Mouse (Mus musculus): Measurements from ENCODE around the gene Dstn.
A peak's percentile ranks its signal among the peaks of the same experiment; 100 is the strongest.

The Dstn gene

GRCm38 (mm10) chr2:143914760-143915599 lies at the start of gene Dstn:
Gene Dstn, plus strand, starts transcription at chr2:143915320.
- peak; percentile 100 for DNase-seq

DNA sequence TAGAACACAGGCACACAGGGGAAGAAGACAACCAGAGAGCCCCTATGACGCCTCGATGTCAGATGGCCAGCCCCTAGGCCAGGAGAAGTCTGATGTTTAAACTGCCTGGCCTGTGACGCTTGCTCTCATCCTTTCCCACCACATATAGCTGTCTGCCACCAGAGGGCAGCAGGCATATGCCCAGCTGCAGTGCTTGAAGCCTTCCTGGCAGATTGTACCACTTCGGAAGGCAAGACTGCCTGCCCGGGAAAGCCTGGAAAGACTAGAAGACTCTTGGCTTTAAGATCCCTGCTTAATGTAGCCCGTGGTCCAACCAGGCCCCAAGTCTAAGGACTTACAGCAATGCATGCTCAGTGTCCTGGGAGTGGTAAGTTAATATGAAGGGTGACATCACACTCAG lies 47.8 kb upstream of the Dstn start:
- DNase-seq, result peak; percentile 97

- peak; percentile 97 for DNase-seq
Observed at GRCm38 (mm10) chr2:143870936-143871688, 44.0 kb upstream of the Dstn start.

DNA sequence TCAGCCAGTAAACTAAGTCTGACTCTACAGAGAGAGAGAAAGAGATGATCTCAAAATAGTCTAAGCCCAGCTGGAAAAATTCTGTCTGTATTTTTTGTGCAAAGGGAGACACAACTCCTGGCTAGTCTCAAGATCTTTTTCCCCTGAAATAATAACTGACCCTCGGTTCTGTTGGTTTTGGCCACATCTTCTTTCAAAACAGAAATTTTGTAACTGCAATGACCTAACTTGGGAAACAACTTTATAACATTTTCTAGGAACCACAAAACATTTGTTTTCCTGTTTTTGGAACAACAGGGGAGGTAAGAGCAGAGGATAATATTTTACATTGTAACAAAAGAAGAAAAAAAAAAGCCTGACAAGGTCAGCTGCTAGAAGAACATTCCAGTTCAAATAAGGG lies 39.1 kb upstream of the Dstn start:
- DNase-seq, result peak; percentile 13

DNA sequence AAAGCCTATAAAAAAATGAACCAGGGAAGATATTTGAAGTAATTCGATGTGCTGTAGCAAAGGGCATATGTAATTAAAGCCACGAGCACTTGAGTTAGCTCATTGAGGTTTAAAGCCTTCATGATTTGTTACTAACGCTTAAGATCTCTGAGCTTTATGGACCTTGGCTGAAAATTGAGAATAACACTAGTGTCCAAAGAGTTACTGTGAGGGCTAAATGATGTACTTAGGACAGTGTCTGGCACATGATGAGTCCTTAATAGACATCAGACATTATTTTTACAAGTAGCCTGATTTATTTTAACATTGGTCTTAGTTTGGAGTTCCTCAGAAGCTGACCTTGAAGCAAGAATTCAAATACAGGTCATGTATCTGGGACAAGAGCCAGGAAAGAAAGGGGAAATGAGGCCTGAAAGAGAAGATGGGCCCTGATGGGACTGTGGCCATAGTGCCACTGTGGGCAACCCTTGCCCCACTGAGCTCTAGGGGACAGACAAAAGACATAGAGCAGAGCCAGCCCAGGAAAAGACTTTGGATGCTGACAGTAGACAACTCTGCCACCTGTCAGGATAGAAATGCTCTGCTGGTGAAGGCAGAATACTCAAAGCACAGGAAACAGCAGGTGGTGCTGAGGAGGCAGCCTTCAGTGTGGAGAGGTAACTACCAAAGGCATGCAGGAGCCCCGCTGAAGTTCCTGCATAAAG lies 38.0 kb upstream of the Dstn start:
- peak; percentile 81 for DNase-seq

GRCm38 (mm10) chr2:143879311-143879710 lies 35.8 kb upstream of the Dstn start:
- DNase-seq, result peak; percentile 71

GRCm38 (mm10) chr2:143882002-143882401 lies 33.1 kb upstream of the Dstn start:
- peak; percentile 60 for DNase-seq

- DNase-seq, result peak; percentile 83
Observed at GRCm38 (mm10) chr2:143882606-143883288, 32.4 kb upstream of the Dstn start.

DNA sequence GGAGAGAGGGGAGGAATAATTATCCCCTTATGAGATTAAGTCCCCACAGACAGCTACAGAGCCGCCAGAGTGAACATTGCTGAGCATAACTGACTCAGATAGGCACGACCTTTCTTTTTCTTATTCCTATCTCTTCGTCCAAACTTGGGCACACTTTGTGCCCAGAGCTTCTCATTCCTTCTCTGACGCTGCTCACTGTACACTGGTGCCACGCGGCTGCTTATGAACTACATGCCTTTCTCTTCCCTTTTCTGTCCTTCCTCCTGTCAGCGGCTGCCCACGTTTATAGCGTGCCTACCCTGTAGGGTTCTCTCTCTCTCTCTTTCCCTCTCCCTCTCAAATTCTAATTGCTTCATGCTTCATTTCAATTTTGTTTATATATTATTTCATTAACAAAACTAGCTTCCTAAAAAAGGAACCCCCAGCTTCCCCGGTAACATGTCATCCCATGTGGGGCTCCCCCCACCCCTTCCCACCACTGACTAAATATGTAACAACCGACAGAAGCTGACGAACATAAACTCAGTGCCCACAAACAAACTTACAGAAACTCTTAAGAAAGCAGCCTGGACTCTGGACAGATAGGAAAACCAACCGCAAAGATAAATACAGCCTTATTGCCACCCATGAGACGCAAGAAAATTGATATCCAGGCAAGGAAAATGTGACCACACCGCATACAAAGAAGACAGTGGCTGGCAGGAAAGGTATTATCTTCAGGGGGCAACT lies 25.8 kb upstream of the Dstn start:
- peak; percentile 55 for DNase-seq

DNA sequence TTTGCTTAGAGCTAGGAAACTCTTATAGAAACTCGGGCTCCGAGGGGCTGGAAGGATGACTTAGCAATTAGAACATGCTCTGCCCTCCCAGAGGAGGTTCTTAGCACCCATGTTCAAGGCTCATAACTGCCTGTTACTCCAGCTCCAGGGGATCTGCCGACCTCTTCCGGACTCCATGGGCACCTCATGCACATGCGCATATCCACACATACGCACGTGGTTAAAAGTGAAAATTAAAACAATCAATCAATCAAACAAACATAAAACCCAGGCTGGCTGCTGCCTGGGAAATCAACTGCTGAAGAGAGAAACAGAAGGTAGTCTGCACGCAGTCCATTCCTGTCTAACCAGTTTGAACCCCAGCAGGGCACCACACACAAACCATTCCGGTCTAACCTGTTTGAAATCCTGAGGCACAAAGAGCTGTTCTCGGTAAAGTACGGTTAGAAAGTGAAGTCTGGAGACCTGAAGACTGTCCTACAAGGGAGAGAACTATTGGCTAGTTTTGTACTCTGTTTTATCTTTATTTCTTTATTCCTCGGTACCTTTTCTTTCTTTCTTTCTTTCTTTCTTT lies 25.2 kb upstream of the Dstn start:
- peak; percentile 44 for DNase-seq

DNA sequence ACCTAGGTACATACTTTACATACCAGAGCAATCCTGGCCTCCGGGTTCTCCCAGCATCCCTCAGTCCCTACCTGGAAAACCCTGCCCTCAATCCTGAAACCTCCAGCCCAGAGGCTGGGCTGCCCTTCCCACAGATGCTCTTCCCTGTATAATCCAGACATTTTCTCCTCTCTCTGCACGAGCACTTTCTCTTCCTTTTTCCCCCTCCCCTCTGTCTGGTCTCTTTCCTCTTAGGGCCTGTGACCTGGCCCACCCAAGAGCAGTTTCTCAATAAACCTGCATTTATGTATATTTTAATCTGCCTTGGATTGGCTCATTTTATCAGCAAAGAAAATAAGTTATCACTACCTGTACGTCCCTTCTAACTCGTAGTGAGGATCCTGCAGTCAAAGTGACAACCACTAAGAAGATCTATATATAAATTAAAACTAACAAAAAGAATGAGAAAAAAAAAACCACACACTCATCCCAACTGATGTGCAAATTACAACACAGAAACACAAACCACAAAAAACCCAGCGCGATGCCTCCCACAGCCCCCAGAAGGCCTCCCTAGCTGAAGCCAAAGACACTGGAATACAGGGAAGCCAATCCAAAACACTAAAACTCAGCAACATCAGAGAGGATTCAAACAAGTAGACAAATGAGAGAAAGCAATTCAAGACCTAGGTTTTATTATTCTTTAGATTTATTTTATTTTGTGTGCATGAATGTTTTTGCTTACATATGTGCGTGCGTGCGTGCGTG lies 23.6 kb upstream of the Dstn start:
- peak; percentile 52 for DNase-seq

DNA sequence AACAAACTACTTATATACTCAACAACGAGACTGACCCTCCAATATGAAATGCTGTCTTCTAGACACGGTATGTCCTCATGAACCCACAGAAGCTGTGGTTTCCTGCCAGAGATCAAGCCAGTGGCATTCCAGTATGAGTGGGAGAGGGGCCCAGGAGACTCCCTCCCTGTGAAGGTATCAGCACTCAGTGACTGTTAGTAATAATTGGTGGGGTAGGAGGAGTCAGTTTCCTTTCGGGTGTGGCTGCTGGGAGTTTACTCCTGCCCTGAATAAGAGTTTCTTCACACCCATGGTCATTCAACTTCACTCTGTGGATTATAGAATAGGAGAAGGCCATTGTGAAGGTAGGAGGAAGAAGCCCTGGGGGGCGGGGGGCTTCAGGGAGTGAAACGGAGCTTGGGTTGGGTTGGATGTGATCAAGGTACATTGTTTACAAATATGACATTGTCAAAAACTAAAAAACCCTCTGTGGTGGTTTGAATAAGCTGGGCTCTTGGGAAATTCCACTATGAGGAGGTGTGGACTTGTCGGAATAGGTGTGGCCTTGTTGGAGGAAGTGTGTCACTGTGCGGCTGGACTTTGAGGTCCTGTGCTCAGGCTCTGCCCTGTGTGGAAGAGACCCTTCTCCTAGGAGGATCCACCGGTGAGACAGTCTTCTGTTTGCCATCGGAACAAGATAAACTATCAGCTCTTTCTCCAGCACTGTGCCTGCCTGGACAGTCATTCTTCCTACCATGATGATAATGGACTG lies 15.5 kb upstream of the Dstn start:
- peak; percentile 72 for DNase-seq

- peak; percentile 92 for DNase-seq
Observed at GRCm38 (mm10) chr2:143900821-143901351, 14.2 kb upstream of the Dstn start.

GRCm38 (mm10) chr2:143903376-143904045 lies 11.6 kb upstream of the Dstn start:
- DNase-seq, result peak; percentile 92

- peak; percentile 84 for DNase-seq
Observed at GRCm38 (mm10) chr2:143904896-143905295, 10.2 kb upstream of the Dstn start.

DNA sequence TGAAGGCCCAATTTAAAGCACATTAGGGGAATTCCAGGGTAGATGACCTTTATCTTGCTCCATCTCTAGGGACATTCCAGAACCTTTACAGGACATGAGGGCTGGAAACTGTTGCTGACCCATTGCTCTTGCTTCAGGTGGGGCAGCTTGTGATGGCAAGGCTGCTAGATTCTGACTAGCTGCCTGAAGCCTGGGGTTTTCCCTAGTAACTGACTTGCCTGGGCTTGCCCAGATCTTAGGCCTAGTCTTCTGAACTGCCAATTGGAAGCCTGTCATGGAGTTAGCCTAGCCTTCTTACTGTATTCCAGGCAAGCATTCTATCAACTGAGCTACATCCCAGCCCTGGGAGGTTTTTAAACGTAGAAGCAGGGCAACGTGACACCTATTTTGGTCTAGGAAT lies 5.9 kb upstream of the Dstn start:
- peak; percentile 72 for DNase-seq

GRCm38 (mm10) chr2:143912199-143912598 lies 2.9 kb upstream of the Dstn start:
- peak; percentile 81 for DNase-seq

- peak; percentile 74 for DNase-seq
Observed at GRCm38 (mm10) chr2:143914221-143914620, 899 bp upstream of the Dstn start.

- no peak for DNase-seq
Observed at GRCm38 (mm10) chr2:143915600-143916135, 548 bp downstream of the Dstn start.

Measured in heart, adult 11 months (tissue).